Mouse (Mus musculus): ENCODE data around the gene Ost4. TPM values are rescaled to one million over a fixed set of nuclear protein-coding genes. Genes with fewer than 3 reads are reported as not detected.
A peak's percentile ranks its signal among the peaks of the same experiment; 100 is the strongest.

Ost4 gene
- total RNA-seq, 2 experiments from 2014 or later: 82.6 to 97.0 TPM

DNA sequence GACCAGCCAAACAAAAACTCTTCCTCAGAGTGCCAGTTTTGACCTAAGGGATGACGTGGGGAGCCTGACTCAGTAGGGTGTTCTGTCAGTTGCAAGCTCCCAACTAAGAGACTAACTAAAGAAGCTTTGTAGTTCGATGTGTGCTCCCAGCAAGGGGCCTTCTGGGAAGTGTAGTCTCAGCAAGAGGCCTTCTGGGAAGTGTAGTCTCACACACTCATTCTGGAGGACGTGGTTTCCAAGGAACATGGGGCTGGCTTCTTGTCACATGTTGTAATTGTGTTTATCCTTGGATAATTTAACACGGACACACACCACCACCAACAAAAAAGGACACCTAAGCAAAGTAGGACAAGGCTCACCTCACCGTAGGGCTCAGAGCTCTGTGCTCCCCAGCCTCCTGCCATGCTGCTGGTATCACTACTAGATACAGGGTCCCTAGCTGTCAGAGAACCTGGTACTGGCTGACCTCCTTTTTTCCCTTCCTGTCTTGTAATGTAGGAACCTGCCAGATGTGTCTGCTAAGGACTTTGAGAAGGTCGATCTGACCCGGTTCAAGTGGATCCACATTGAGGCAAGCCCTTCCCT, 20.4 kb upstream of the Ost4 start:
- DNase-seq (ENCODE audit: low spot score in 2 of 2): no peak
- intact Hi-C loops (cut with DNase I): no loop called here

- no peak for DNase-seq (ENCODE audit: low spot score in 2 of 2)
- intact Hi-C loops (cut with DNase I): no loop called here
Measured at GRCm38 (mm10) chr5:30926073-30926472, 18.5 kb upstream of the Ost4 start.

DNA sequence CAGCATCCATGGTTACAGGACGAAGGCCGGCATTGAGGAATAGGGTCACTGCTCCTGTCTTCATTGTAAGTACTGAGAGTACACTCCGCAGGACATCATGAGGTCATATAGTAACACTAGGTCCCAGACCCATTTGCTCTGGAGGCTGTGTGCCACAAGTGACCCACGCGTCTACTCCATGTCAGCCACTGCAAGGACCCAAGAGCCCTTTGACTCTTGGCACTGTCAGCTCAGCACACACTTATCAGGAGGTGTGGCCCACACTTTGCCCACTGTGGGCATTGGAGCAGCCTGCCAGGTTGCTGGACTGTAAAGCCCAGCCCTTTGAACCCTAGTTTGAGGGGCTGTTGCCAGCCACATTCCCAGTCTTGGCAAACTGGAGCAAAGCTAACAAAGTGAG, 17.6 kb upstream of the Ost4 start:
- DNase-seq (ENCODE audit: low spot score in 2 of 2): no peak
- intact Hi-C loops (cut with DNase I): no loop called here

GRCm38 (mm10) chr5:30924614-30925013, 17.0 kb upstream of the Ost4 start:
- intact Hi-C loops (cut with DNase I): no loop called here
- DNase-seq (ENCODE audit: low spot score in 2 of 2): no peak

GRCm38 (mm10) chr5:30923119-30923518, 15.5 kb upstream of the Ost4 start:
- intact Hi-C loops (cut with DNase I): no loop called here
- DNase-seq (ENCODE audit: low spot score in 2 of 2): no peak

- intact Hi-C loops (cut with DNase I): no loop called here
- no peak for DNase-seq (ENCODE audit: low spot score in 2 of 2)
Measured at GRCm38 (mm10) chr5:30922581-30923041, 15.0 kb upstream of the Ost4 start.

GRCm38 (mm10) chr5:30921256-30922033, 13.9 kb upstream of the Ost4 start, which contains the start of gene Khk:
Gene Khk, plus strand, starts transcription at chr5:30921431.
- intact Hi-C loops (cut with DNase I): no loop called here
- peak; percentile 84 to 87 for DNase-seq (ENCODE audit: low spot score in 2 of 2)

DNA sequence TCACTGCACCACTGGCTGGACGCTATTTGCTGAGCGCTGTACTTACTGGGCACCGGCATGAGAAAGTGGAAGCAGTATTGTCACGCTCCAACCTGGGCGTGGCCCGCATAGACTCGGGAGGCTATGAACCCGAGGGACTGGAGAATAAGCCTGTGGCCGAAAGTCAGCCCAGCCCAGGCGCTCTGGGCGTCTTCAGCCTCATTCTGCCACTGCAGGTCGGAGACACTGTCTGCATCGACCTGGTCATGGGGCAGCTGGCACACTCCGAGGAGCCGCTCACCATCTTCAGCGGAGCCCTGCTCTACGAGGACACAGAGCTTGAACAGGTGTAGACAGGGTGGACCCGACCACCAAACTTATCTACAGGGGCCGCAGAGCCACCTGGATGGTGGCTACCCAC, 13.0 kb upstream of the Ost4 start:
- no peak for DNase-seq (ENCODE audit: low spot score in 2 of 2)
- intact Hi-C loops (cut with DNase I): no loop called here

- intact Hi-C loops (cut with DNase I): loop anchor here (10.0 kb wide), 1 partner anchor 205 kb away; the partner anchor contains the start of gene Dpysl5
- DNase-seq (ENCODE audit: low spot score in 2 of 2): no peak
Measured at GRCm38 (mm10) chr5:30919831-30920614, 12.4 kb upstream of the Ost4 start.

GRCm38 (mm10) chr5:30918691-30919090, 11.1 kb upstream of the Ost4 start:
- no peak for DNase-seq (ENCODE audit: low spot score in 2 of 2)
- intact Hi-C loops (cut with DNase I): loop anchor here (10.0 kb wide), 1 partner anchor 204 kb away; the partner anchor contains the start of gene Dpysl5

- intact Hi-C loops (cut with DNase I): loop anchor here (10.0 kb wide), 1 partner anchor 203 kb away; the partner anchor contains the start of gene Dpysl5
- DNase-seq (ENCODE audit: low spot score in 2 of 2): no peak
Measured at GRCm38 (mm10) chr5:30917891-30918670, 10.5 kb upstream of the Ost4 start.

- intact Hi-C loops (cut with DNase I): loop anchor here (10.0 kb wide), 1 partner anchor 203 kb away; the partner anchor contains the start of gene Dpysl5
- DNase-seq (ENCODE audit: low spot score in 2 of 2): no peak
Measured at GRCm38 (mm10) chr5:30917348-30917747, 9.8 kb upstream of the Ost4 start.

DNA sequence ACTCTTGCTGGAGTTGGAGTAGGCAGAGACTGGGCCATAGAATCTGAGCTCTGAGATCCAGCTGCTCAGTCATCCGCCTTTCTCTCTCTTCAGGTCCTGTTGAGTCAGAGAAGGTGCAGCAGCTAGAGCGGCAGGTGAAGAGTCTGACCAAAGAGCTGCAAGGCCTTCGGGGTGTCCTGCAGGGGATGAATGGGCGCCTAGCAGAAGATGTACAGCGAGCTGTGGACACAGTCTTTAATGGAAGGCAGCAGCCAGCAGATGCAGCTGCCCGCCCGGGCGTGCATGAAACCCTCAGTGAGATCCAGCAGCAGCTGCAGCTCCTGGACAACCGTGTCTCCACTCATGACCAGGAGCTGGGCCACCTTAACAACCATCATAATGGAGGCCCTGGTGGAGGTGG, 9.3 kb upstream of the Ost4 start:
- intact Hi-C loops (cut with DNase I): loop anchor here (10.0 kb wide), 1 partner anchor 202 kb away; the partner anchor contains the start of gene Dpysl5
- DNase-seq (ENCODE audit: low spot score in 2 of 2): no peak

GRCm38 (mm10) chr5:30915974-30916433, 8.4 kb upstream of the Ost4 start:
- DNase-seq (ENCODE audit: low spot score in 2 of 2): peak; percentile 84 to 88
- intact Hi-C loops (cut with DNase I): loop anchor here (2.0 to 10.0 kb wide), 2 partner anchors 109 to 201 kb away; partner anchors contain the start of gene Dpysl5

- DNase-seq (ENCODE audit: low spot score in 2 of 2): no peak
- intact Hi-C loops (cut with DNase I): loop anchor here (2.0 to 10.0 kb wide), 2 partner anchors 109 to 201 kb away; partner anchors contain the start of gene Dpysl5
Measured at GRCm38 (mm10) chr5:30915456-30915855, 7.9 kb upstream of the Ost4 start.

GRCm38 (mm10) chr5:30914849-30915248, 7.3 kb upstream of the Ost4 start:
- intact Hi-C loops (cut with DNase I): loop anchor here (2.0 to 10.0 kb wide), 2 partner anchors 108 to 200 kb away; partner anchors contain the start of gene Dpysl5
- DNase-seq (ENCODE audit: low spot score in 2 of 2): no peak

- no peak for DNase-seq (ENCODE audit: low spot score in 2 of 2)
- intact Hi-C loops (cut with DNase I): loop anchor here (2.0 to 10.0 kb wide), 2 partner anchors 107 to 199 kb away; partner anchors contain the start of gene Dpysl5
Measured at GRCm38 (mm10) chr5:30914101-30914635, 6.6 kb upstream of the Ost4 start.

- intact Hi-C loops (cut with DNase I): loop anchor here (10.0 kb wide), 1 partner anchor 198 kb away; the partner anchor contains the start of gene Dpysl5
- no peak for DNase-seq (ENCODE audit: low spot score in 2 of 2)
Measured at GRCm38 (mm10) chr5:30913060-30913841, 5.7 kb upstream of the Ost4 start, which contains the start of gene Emilin1. Gene Emilin1, plus strand, starts transcription at chr5:30913402.
